Mouse (Mus musculus) heart, embryonic 15.5 days (tissue): ENCODE data around the gene Plxdc2. TPM values are rescaled to one million over a fixed set of nuclear protein-coding genes. Genes with fewer than 3 reads are reported as not detected.

Experiments
- ATAC-seq: fragments of 200-750 bp; cut with Nextera tagmentation; replicated peaks from 2 replicates; pipeline ENCODE4 v1.8.0; 2017; ENCODE audit warnings: low read depth, moderate TSS enrichment; ENCODE audit not compliant: insufficient number of reproducible peaks, insufficient read depth, low FRiP score
- H3K27ac ChIP-seq: fragments of 300-500 bp; sonication (generic); 2 replicates; pipeline ENCODE4 v1.5.1; 2015; ENCODE audit warnings: mild to moderate bottlenecking, inconsistent platforms
- H3K27me3 ChIP-seq: fragments of 300-500 bp; sonication (generic); 2 replicates; pipeline ENCODE4 v1.6.1; 2015; ENCODE audit warnings: inconsistent platforms
- H3K36me3 ChIP-seq: fragments of 300-500 bp; sonication (generic); 2 replicates; pipeline ENCODE4 v1.6.1; 2015; ENCODE audit warnings: mild to moderate bottlenecking, inconsistent platforms
- H3K4me1 ChIP-seq: fragments of 300-500 bp; sonication (generic); replicated peaks from 2 replicates; pipeline ENCODE4 v1.6.1; 2015; ENCODE audit warnings: inconsistent platforms
- H3K4me2 ChIP-seq: fragments of 300-500 bp; sonication (generic); 2 replicates; pipeline ENCODE4 v1.6.1; 2015; ENCODE audit warnings: inconsistent platforms, mild to moderate bottlenecking, moderate library complexity
- H3K4me3 ChIP-seq: fragments of 300-500 bp; sonication (generic); 2 replicates; pipeline ENCODE4 v1.5.1; 2015; ENCODE audit warnings: mild to moderate bottlenecking, inconsistent platforms
- H3K9ac ChIP-seq: fragments of 300-500 bp; sonication (generic); 2 replicates; pipeline ENCODE4 v1.6.1; 2015; ENCODE audit warnings: mild to moderate bottlenecking, inconsistent platforms
- H3K9me3 ChIP-seq: fragments of 300-500 bp; sonication (generic); replicated peaks from 2 replicates; pipeline ENCODE4 v1.6.1; 2016; ENCODE audit warnings: inconsistent platforms
- whole genome bisulfite sequencing: fragments of 180-500 bp; shearing (Covaris S2); methylation state at CpG from one replicate; pipeline ENCODE4 v1.1.7; 2015; ENCODE audit warnings: mixed read lengths; 5-methylcytosine and 5-hydroxymethylcytosine counted together
- polyA plus RNA-seq: library from polyadenylated mRNA; unstranded; fragments of >200 nt; fragmentation: Nextera tagmentation; extraction: Ambion mirVana; gene quantifications from 2 replicates; pipeline ENCODE4 v1.2.1, GENCODE M21; 2015

The Plxdc2 gene
- polyA plus RNA-seq = 18.2 and 26.6 TPM in 2 replicates

DNA sequence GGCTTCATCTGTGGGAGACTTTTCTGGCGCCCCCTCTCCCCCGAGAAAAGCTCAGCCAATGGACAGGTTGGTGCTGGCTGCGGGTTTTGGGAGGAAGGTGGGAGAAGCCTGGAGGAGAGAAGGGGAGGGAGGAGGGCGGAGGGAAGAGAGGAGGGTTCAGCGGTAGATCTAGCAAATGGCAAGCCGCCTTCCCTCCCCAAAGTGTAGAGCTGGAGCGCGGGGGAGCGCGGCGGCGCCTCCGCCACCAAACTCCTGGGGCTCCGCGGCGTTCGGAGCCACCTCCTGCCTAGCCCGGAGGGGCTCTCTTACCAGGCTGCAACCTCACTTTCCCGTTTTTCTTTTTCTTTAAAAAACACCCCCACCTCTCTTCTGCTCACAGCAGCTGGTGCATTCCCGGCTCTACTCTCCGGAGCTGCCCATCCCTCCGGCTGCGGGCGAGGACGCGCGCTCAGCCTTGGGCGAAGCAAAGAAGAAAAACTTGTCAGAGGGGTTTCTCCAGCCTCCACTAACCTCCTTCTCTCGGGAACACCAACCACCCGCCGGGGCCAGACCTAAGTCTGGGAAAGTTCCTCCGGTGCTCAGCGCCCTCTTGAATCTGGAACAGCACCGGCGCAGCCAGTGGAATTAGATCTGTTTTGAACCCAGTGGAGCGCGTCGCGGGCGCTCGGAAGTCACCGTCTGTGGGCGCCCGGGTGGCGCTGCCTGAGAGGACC, at the start of gene Plxdc2:
Gene Plxdc2, plus strand, starts transcription at position 199 of the 713 bp plus-strand sequence.
- ATAC-seq = peak; percentile 82
- WGBS = under 1% methylated on average over 45 of the region's 45 CpGs
- Histone ChIP-seq H3K4me2 (peak within 1 kb of the TSS; percentile 93), H3K9me3 (no peaks in the 10 kb centered on the region), H3K27ac (peak within 1 kb of the TSS; percentile 71), H3K9ac (peak within 1 kb of the TSS; percentile 60), H3K4me3 (peak within 1 kb of the TSS; percentile 72), H3K4me1 (peaks cover 12% of the 10 kb centered on the region; the same call in 1 of the 2 replicates), H3K36me3 (no peaks in the 10 kb centered on the region), H3K27me3 (no peaks in the 10 kb centered on the region; the same call in 1 of the 2 replicates)

DNA sequence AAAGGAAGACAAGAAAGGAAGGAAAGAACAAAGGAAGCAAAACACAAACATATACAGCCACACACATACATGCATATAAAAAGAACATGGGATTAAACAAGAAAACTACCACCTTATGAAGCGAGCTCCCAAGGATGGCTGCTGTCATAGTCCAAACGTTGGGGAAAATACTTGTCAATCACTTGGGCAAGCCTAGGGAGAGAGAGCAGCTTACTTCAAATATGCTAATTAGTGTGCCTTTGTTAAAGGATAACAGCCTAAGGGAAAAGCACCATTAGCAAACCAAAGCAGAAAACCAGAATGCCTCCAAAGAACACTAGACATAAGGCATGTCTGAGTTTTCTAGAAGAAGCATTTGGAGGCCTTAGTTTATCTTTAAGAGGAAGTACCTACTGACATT, 45.7 kb upstream of the Plxdc2 start:
- no peaks in the 10 kb centered on the region for H3K9me3 ChIP-seq
- H3K4me1 ChIP-seq = no peaks in the 10 kb centered on the region
- H3K27ac ChIP-seq = no peak overlapping the region
- 52% methylated on average over 2 of the region's 2 CpGs for WGBS
- no peak overlapping the region for H3K4me2 ChIP-seq
- no peak overlapping the region for H3K4me3 ChIP-seq
- no peak overlapping the region for H3K9ac ChIP-seq
- ATAC-seq = no peak
- no peaks in the 10 kb centered on the region for H3K27me3 ChIP-seq
- H3K36me3 ChIP-seq = no peaks in the 10 kb centered on the region

DNA sequence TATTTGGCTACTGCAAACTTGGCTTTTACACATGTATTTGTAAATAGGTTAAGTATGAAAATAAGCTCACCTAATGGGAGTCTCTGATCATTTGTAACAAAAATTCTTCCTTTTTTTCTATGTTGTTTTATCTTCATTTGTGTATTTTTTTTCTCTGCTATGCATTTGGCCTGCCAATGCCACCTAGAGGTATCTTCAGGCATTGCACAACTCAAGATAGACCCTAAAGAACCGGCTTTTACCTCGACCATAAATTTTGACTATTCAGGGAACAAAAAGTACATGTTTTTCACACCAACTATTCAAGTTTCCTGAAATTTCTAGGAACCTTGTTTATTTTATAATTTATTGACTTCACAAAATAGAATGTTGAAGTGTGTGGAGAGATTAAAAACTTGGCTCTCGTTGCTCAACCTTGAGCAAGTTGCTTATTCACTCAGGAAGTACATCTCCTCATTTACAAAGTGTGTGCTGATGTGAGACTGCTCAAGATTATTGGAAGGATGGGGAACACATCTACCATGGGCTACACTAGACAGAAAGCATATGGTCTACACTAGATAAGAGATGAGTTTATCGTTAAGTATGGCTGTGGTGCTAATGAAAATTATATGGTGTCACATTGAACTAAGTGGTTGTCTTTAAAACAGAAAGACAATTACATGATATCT, 43.6 kb upstream of the Plxdc2 start:
- H3K4me1 ChIP-seq = no peaks in the 10 kb centered on the region
- no peak overlapping the region for H3K4me3 ChIP-seq
- 53% methylated on average over 4 of the region's 4 CpGs for WGBS
- no peaks in the 10 kb centered on the region for H3K36me3 ChIP-seq
- no peak overlapping the region for H3K27ac ChIP-seq
- no peaks in the 10 kb centered on the region for H3K9me3 ChIP-seq
- H3K27me3 ChIP-seq = no peaks in the 10 kb centered on the region
- H3K9ac ChIP-seq = no peak overlapping the region
- no peak for ATAC-seq
- no peak overlapping the region for H3K4me2 ChIP-seq

DNA sequence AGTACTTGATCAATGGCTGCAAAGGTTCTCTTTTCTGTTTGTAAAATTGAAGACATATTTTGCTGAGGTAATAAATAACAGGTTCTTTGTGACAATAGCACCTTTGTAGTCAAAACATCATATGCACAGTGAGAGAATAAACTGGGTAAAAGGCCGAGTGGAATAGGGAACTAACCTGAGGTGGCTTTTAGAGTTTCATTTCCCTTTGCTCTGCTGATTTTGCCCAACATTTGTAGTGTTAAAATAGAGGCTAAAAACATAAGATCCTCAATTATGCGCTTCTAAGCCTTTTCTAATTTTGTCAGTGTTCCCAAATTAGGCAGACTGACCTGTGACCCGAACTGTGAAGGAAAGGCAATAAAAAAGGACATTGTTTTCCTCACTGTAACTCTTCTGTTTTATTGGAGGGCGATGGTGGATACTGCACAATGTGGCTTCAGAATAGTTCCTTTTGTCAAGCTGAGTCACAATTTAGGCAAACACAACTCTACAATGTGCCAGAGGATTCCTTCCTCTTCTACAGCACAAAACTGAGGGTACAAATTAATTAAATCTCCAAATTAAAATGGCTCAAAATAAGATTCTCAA, 20.8 kb upstream of the Plxdc2 start:
- Histone ChIP-seq H3K4me3 (no peak overlapping the region), H3K4me2 (no peak overlapping the region), H3K9me3 (no peaks in the 10 kb centered on the region), H3K27ac (no peak overlapping the region), H3K9ac (no peak overlapping the region), H3K36me3 (no peaks in the 10 kb centered on the region), H3K27me3 (no peaks in the 10 kb centered on the region), H3K4me1 (no peaks in the 10 kb centered on the region)
- WGBS = 61% methylated on average over 4 of the region's 4 CpGs
- no peak for ATAC-seq

GRCm38 (mm10) chr2:16344564-16344963, 11.5 kb upstream of the Plxdc2 start:
- Histone ChIP-seq H3K27ac (no peak overlapping the region), H3K36me3 (no peaks in the 10 kb centered on the region), H3K9me3 (no peaks in the 10 kb centered on the region), H3K4me2 (no peak overlapping the region), H3K4me3 (no peak overlapping the region), H3K4me1 (no peaks in the 10 kb centered on the region), H3K27me3 (no peaks in the 10 kb centered on the region), H3K9ac (no peak overlapping the region)
- no peak for ATAC-seq
- 60% methylated on average over 2 of the region's 2 CpGs for WGBS

- no peak overlapping the region for H3K9ac ChIP-seq
- no peaks in the 10 kb centered on the region for H3K36me3 ChIP-seq
- no peaks in the 10 kb centered on the region for H3K27me3 ChIP-seq
- H3K4me3 ChIP-seq = no peak overlapping the region
- no peak overlapping the region for H3K4me2 ChIP-seq
- no peak for ATAC-seq
- H3K27ac ChIP-seq = no peak overlapping the region
- 61% methylated on average over 3 of the region's 3 CpGs for WGBS
- H3K4me1 ChIP-seq = peaks cover 6% of the 10 kb centered on the region; the same call in 1 of the 2 replicates
- no peaks in the 10 kb centered on the region for H3K9me3 ChIP-seq
These were observed 5.0 kb upstream of the Plxdc2 start for GRCm38 (mm10) chr2:16351106-16351505.

DNA sequence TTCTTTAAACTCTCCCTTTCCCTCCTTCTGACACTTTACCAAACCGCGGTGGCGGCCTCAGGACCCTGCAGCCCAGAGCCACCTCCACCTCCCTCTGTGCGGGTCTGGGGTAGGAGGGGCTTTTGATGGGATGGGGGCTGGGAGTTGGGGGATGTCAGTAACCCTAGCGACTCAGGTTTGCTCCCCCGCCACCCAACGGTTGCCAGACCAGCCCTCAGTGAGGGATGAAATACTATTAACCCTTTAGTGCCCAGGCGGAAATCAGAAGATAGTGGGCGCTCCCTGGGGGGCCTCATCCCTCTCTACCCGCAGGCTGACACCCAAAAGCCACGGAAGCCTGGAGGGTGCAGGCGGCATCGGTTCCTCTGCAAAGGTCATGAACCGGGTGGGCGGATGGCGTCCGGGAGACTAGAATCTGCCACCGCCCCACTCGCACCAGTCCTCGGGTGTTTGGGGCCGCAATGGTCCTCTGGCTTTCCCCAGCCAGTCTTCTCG, 446 bp upstream of the Plxdc2 start:
- Histone ChIP-seq H3K27me3 (no peaks in the 10 kb centered on the region; the same call in 1 of the 2 replicates), H3K4me2 (peak overlapping the region; percentile 93), H3K36me3 (no peaks in the 10 kb centered on the region), H3K9me3 (no peaks in the 10 kb centered on the region), H3K27ac (peak overlapping the region; percentile 71), H3K9ac (peak overlapping the region; percentile 60), H3K4me3 (peak overlapping the region; percentile 72), H3K4me1 (peaks cover 12% of the 10 kb centered on the region; the same call in 1 of the 2 replicates)
- WGBS = under 1% methylated on average over 22 of the region's 22 CpGs
- ATAC-seq = peak; percentile 71; the same call in 1 of the 2 replicates

GRCm38 (mm10) chr2:16356921-16357837, 1.1 kb downstream of the Plxdc2 start:
- Histone ChIP-seq H3K36me3 (no peaks in the 10 kb centered on the region), H3K9me3 (no peaks in the 10 kb centered on the region), H3K4me1 (peaks cover 16% of the 10 kb centered on the region), H3K4me2 (peak overlapping the region; percentile 93), H3K27me3 (no peaks in the 10 kb centered on the region; the same call in 1 of the 2 replicates), H3K27ac (peak overlapping the region; percentile 71), H3K9ac (peak overlapping the region; percentile 60), H3K4me3 (peak overlapping the region; percentile 72)
- no peak for ATAC-seq
- WGBS = 4% methylated on average over 33 of the region's 33 CpGs

DNA sequence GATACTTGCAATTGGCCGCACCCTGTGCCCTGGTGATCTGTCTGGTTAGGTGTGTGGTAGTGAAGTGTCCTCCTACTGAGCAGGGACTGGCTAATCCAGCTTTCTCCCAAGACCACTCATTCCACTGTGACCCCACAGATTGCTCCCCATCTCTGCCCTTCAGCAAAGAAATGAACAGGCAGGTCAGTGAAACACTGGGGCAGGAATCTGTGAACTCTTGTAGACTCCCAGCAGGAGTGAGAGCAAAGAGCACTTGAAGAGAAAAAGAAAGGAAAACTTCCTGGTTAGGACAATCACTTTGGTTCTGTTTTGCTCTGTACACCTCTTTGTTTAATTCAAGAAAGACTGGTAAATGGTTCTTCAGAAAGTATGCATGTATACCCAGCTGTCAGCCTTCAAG, 1.8 kb downstream of the Plxdc2 start:
- Histone ChIP-seq H3K4me2 (peak overlapping the region; percentile 93), H3K36me3 (no peaks in the 10 kb centered on the region), H3K4me1 (peaks cover 18% of the 10 kb centered on the region), H3K27ac (no peak overlapping the region), H3K9ac (0 out of 2 replicates have a peak overlapping the region, but pooled peaks have one; percentile 60), H3K4me3 (peak overlapping the region; percentile 72), H3K27me3 (no peaks in the 10 kb centered on the region; the same call in 1 of the 2 replicates), H3K9me3 (no peaks in the 10 kb centered on the region)
- no peak for ATAC-seq
- WGBS = 26% methylated on average over 1 of the region's 1 CpGs

DNA sequence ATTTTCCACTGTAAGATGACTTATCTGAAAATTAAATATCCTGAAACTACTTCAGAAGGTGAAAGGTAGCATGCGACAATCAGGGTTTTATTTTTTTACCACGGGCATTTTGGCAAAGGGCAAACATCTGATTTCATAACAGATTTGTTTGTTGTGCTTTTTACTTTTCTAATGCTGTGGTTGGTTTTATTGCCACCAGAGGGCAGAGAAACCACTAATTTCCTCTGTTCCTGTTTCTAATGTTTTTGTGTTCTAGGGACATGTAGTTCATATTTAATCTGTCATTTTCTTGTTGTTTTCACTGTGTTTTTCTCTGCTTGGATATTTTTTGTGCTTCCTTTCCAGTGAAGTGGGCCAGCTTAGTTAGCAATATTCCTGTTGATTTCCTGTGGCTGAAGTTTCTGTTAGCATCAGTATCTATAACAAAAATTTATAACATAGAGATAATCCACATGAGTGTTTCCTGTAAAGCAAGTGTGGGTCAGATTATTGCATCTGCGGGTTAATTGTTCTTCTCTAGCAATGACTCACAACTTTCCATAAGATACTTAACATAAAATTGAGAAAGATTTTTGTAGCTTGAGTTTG, 3.3 kb downstream of the Plxdc2 start:
- 46% methylated on average over 3 of the region's 3 CpGs for WGBS
- Histone ChIP-seq H3K4me2 (0 out of 2 replicates have a peak overlapping the region, but pooled peaks have one; percentile 93), H3K4me3 (no peak overlapping the region), H3K27ac (no peak overlapping the region), H3K27me3 (no peaks in the 10 kb centered on the region; the same call in 1 of the 2 replicates), H3K9ac (no peak overlapping the region), H3K36me3 (no peaks in the 10 kb centered on the region), H3K9me3 (no peaks in the 10 kb centered on the region), H3K4me1 (peaks cover 18% of the 10 kb centered on the region)
- no peak for ATAC-seq
